Mouse (Mus musculus) granulocyte monocyte progenitor cell, adult 5-6 weeks (primary cell): ENCODE results near the gene Dram1. TPM values are rescaled to one million over a fixed set of nuclear protein-coding genes. Genes with fewer than 3 reads are reported as not detected.

Source experiments
- ATAC-seq: replicated peaks from 2 replicates; pipeline ENCODE4 v1.8.0; 2016; ENCODE audit warnings: mild to moderate bottlenecking, moderate TSS enrichment, inconsistent platforms; ENCODE audit not compliant: poor library complexity, severe bottlenecking
- total RNA-seq, 2 experiments: library from RNA; stranded (forward) in 1 of 2; stranded (reverse) in 1 of 2; fragments of 200-712, 200-1000 nt in 1 of 2; fragments of >200 nt in 1 of 2; fragmentation: Nextera tagmentation in 1 of 2; gene quantifications; 2 replicates each; pipeline ENCODE4 v1.2.3; 2014 to 2017

Gene Dram1
- total RNA-seq, 2 experiments from 2014 or later: 21.7 to 24.8 TPM

GRCm38 (mm10) chr10:88354599-88354998 lies 24.3 kb downstream of the Dram1 start:
- ATAC-seq: no peak

- ATAC-seq: peak; percentile 46
These were observed 26.3 kb downstream of the Dram1 start for GRCm38 (mm10) chr10:88352549-88352948.

GRCm38 (mm10) chr10:88351411-88352103 lies 27.3 kb downstream of the Dram1 start:
- peak; percentile 52 for ATAC-seq

- no peak for ATAC-seq
These were observed 28.2 kb downstream of the Dram1 start for GRCm38 (mm10) chr10:88350687-88351086.

GRCm38 (mm10) chr10:88349800-88350199 lies 29.1 kb downstream of the Dram1 start:
- peak; percentile 51 for ATAC-seq

- ATAC-seq: peak; percentile 31
These were observed 32.2 kb downstream of the Dram1 start for GRCm38 (mm10) chr10:88346454-88347245.

GRCm38 (mm10) chr10:88345899-88346401 lies 32.9 kb downstream of the Dram1 start:
- peak; percentile 47 for ATAC-seq

- no peak for ATAC-seq
These were observed 37.5 kb downstream of the Dram1 start for GRCm38 (mm10) chr10:88341368-88341767.

GRCm38 (mm10) chr10:88340660-88341059 lies 38.2 kb downstream of the Dram1 start:
- peak; percentile 53 for ATAC-seq

GRCm38 (mm10) chr10:88330695-88331094 lies 48.2 kb downstream of the Dram1 start:
- peak; percentile 33 for ATAC-seq

GRCm38 (mm10) chr10:88328056-88328450 lies 50.8 kb downstream of the Dram1 start:
- ATAC-seq: no peak

- ATAC-seq: peak; percentile 92
These were observed 51.5 kb downstream of the Dram1 start for GRCm38 (mm10) chr10:88327160-88328055.

GRCm38 (mm10) chr10:88321739-88322138 lies 57.1 kb downstream of the Dram1 start:
- no peak for ATAC-seq

- ATAC-seq: peak; percentile 98
These were observed 58.0 kb downstream of the Dram1 start for GRCm38 (mm10) chr10:88320714-88321416.

- ATAC-seq: no peak
These were observed 60.7 kb downstream of the Dram1 start for GRCm38 (mm10) chr10:88318179-88318578.

GRCm38 (mm10) chr10:88317151-88317550 lies 61.7 kb downstream of the Dram1 start:
- no peak for ATAC-seq

- ATAC-seq: no peak
These were observed 64.0 kb downstream of the Dram1 start for GRCm38 (mm10) chr10:88314841-88315240.

- ATAC-seq: no peak
These were observed 69.0 kb downstream of the Dram1 start for GRCm38 (mm10) chr10:88309851-88310250.

GRCm38 (mm10) chr10:88306235-88306634 lies 72.6 kb downstream of the Dram1 start:
- ATAC-seq: peak; percentile 60

GRCm38 (mm10) chr10:88304302-88304701 lies 74.6 kb downstream of the Dram1 start:
- peak; percentile 90 for ATAC-seq
